Mouse (Mus musculus): Measurements from ENCODE around the gene Zbtb42. TPM values are rescaled to one million over a fixed set of nuclear protein-coding genes. Genes with fewer than 3 reads are reported as not detected.

Zbtb42 gene
- polyA plus RNA-seq, 1 experiment from 2014 or later = 11.3 TPM

DNA sequence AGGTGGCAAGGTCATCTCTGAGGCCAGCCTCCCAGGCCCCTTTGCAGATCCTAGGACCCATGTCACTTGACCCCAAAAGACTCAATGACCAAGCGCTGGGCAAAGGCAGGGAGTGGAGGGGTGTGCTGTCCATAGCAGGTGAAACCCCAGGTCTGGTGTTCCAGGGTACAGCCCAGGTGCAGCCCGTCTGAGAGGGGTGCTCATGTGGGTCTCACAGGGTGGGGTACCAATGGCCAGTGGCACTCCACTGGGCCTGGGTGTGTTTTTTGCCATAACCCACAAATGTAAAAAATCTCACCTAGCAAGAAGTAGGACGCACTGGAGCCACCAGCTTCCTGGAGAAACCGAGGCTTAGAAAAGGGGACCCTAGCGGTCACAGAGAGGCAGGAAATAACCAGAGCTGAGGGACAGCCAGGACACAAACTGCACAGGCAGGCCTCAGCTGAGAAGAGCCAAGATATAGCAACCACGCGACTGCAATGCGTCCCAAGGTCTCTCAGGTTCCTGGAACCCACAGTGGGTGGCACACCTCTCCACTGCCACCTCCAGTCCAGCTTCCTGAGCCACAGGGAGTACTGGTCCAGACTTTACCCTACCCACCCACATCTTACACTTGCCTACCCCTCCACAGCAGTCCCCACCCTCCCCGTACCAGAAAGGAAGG lies 12.6 kb upstream of the Zbtb42 start:
- H3K27ac ChIP-seq (ENCODE audit: low read length) = peak overlapping the region; percentile 93
- ATAC-seq (ENCODE audit: low read depth) = no peak; the same call in 1 of the 2 replicates
- 0 out of 2 replicates have a peak overlapping the region, but pooled peaks have one; percentile 33 for H3K9ac ChIP-seq (ENCODE audit: low read length)

DNA sequence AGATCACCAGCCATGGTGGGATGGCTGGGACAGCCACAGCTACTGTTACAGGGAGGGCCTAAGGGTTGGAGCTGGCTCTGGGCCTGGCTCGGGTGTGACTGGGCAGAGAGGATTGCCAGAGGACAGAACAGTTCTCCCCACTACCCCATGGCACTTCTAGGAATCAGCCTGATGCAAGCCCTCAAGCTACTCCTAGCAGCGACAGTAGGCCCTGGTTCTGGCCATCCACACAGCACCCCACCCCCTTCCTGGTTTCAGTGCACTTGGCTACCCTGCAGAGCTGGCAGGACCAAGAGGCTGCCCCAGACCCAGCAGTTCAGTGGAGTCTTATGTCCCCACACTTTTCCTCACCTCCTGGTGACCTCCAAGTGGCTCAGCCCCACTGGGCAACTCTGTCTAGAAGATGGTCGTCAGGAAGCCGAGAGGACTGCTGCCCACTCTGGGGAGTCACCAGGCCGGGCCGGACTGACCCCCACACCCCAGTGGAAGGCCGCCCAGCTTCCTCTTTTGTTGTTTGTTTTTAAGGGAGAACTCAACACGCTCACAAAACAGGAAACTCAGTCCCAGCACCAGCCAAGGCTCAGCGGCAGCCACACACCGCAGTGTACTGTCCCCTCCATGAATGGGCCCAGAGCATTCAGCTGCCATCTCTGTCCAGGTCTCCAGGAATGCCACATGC lies 10.9 kb upstream of the Zbtb42 start:
- no peak overlapping the region for H3K4me2 ChIP-seq (ENCODE audit: low read depth, low read length)
- H3K9me3 ChIP-seq (ENCODE audit: control insufficient read depth, low read length) = no peaks in the 10 kb centered on the region
- H3K27me3 ChIP-seq (ENCODE audit: control insufficient read depth, insufficient read depth, low read depth, low read length) = no peaks in the 10 kb centered on the region
- H3K4me3 ChIP-seq (ENCODE audit: low read length) = no peak overlapping the region
- peak overlapping the region; percentile 19; the same call in 1 of the 2 replicates for H3K27ac ChIP-seq (ENCODE audit: low read length)
- peaks cover 83% of the 10 kb centered on the region for H3K4me1 ChIP-seq (replicated peaks; ENCODE audit: control insufficient read depth, insufficient read depth, low read length)
- no peak for ATAC-seq (ENCODE audit: low read depth)
- WGBS = 56% methylated on average over 10 of the region's 10 CpGs
- peaks cover 18% of the 10 kb centered on the region for H3K36me3 ChIP-seq (ENCODE audit: control insufficient read depth, insufficient read depth, low read length)
- H3K9ac ChIP-seq (ENCODE audit: low read length) = peak overlapping the region; percentile 35; the same call in 1 of the 2 replicates

More for the DNA sequence above, 12.6 kb upstream of the Zbtb42 start:
- Histone ChIP-seq H3K4me1 (replicated peaks; ENCODE audit: control insufficient read depth, insufficient read depth, low read length) (peaks cover 83% of the 10 kb centered on the region), H3K4me3 (ENCODE audit: low read length) (no peak overlapping the region), H3K4me2 (ENCODE audit: low read depth, low read length) (peak overlapping the region; percentile 30; the same call in 1 of the 2 replicates), H3K27me3 (ENCODE audit: control insufficient read depth, insufficient read depth, low read depth, low read length) (no peaks in the 10 kb centered on the region), H3K9me3 (ENCODE audit: control insufficient read depth, low read length) (no peaks in the 10 kb centered on the region), H3K36me3 (ENCODE audit: control insufficient read depth, insufficient read depth, low read length) (peaks cover 16% of the 10 kb centered on the region)
- 66% methylated on average over 9 of the region's 9 CpGs for WGBS

DNA sequence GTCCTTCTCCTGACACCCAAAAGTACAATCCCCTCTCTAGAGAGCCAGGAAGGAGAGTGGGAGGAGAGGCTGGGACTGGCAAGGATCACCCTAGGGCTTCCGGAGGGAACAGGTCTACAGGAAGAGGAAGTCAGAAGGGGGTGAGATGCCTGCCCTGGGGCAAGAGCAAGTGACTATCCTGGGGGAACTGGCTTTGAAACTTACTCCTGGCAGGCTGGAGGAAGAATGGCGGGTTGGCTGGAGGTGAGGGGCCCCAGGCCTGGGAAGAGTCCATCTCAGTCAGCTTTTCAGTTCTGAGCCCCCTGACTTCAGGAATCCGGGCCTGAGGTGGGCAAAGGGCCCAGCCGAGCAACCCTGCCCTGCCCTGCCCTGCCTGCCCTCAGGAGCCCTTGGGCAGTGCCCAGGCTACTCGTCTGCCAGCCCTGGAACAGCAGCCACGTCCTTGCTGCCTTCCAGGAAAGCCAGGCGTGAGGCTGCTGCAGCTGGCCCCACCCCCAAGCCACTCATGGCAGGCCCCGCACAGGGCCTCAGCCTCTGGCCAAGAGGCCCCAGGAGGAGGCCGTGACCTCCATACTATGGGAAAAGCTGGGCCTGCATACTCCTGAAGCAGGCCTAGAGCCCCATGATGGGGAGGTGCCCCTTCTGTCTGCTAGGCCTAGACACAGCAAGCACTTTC lies 7.8 kb upstream of the Zbtb42 start:
- peak overlapping the region; percentile 82 for H3K4me2 ChIP-seq (ENCODE audit: low read depth, low read length)
- no peak overlapping the region; the same call in 1 of the 2 replicates for H3K4me3 ChIP-seq (ENCODE audit: low read length)
- peaks cover 67% of the 10 kb centered on the region for H3K4me1 ChIP-seq (replicated peaks; ENCODE audit: control insufficient read depth, insufficient read depth, low read length)
- ATAC-seq (ENCODE audit: low read depth) = no peak
- no peaks in the 10 kb centered on the region for H3K27me3 ChIP-seq (ENCODE audit: control insufficient read depth, insufficient read depth, low read depth, low read length)
- H3K36me3 ChIP-seq (ENCODE audit: control insufficient read depth, insufficient read depth, low read length) = peaks cover 18% of the 10 kb centered on the region
- peak overlapping the region; percentile 53 for H3K9ac ChIP-seq (ENCODE audit: low read length)
- no peaks in the 10 kb centered on the region for H3K9me3 ChIP-seq (ENCODE audit: control insufficient read depth, low read length)
- 38% methylated on average over 9 of the region's 9 CpGs for WGBS
- H3K27ac ChIP-seq (ENCODE audit: low read length) = peak overlapping the region; percentile 32; the same call in 1 of the 2 replicates

DNA sequence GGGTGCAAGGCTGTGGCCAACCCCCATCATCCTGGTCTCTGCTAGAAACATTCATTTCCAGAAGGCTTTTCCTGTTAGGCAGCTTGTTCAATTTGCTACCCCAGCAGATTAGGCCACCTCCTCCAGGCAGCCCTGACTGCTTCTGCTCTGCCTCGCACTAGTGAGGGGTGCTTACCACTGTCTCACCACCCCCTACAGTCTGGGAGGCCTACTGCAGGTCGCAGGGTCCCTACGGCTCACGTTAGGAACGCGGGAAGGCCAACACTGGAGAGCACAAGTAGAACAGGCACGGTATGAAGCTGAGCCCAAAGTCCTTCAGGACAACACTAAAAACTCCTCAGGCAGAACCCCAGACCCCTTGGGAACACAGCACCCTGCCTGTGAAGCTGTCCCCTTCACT lies 6.7 kb upstream of the Zbtb42 start:
- Histone ChIP-seq H3K9me3 (ENCODE audit: control insufficient read depth, low read length) (no peaks in the 10 kb centered on the region), H3K27ac (ENCODE audit: low read length) (no peak overlapping the region; the same call in 1 of the 2 replicates), H3K9ac (ENCODE audit: low read length) (peak overlapping the region; percentile 39; the same call in 1 of the 2 replicates), H3K4me1 (replicated peaks; ENCODE audit: control insufficient read depth, insufficient read depth, low read length) (peaks cover 60% of the 10 kb centered on the region), H3K4me2 (ENCODE audit: low read depth, low read length) (peak overlapping the region; percentile 82), H3K27me3 (ENCODE audit: control insufficient read depth, insufficient read depth, low read depth, low read length) (no peaks in the 10 kb centered on the region), H3K36me3 (ENCODE audit: control insufficient read depth, insufficient read depth, low read length) (peaks cover 18% of the 10 kb centered on the region), H3K4me3 (ENCODE audit: low read length) (peak overlapping the region; percentile 96)
- 76% methylated on average over 7 of the region's 7 CpGs for WGBS
- ATAC-seq (ENCODE audit: low read depth) = no peak

DNA sequence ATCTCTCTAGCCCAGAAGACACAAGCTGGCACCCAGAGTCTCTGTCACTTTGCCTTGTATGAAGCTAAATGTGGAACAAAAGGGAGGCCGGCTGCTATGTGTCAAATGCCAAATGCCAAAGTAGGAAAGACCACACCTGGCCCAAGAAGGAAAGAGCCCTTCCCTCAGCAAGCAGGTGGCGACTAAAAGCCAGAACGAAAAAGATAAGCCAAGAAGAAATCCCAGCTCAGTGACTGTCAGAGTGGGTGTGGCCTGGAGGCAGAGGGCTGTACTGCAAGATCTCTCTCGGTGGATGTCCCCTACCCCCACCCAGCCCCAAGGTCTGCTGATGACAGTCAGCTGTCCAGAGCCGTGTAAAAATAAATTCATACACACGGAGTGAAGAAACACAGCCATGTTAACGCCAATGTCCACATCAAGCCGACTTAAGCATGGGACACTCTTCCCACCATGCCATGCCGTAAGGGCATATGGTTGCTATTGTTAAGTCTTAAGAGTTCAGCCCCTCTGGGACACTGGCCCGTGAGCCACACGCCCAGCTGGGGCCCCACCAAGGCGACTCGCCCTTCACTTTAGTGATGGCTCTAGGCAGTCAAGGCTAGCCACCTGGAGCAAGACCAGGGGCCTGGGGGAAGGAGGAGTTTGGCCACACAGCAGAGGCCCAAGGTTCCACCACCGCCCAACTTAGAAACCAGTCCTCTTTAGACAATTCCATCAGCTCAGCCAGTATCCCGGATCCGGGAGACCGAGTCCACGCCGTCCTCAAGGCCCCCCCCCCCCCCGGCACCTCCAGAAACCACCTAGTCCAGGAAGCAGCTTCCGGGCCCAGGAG lies 5.7 kb upstream of the Zbtb42 start:
- Histone ChIP-seq H3K9me3 (ENCODE audit: control insufficient read depth, low read length) (no peaks in the 10 kb centered on the region), H3K36me3 (ENCODE audit: control insufficient read depth, insufficient read depth, low read length) (peaks cover 18% of the 10 kb centered on the region), H3K4me2 (ENCODE audit: low read depth, low read length) (peak overlapping the region; percentile 82), H3K4me1 (replicated peaks; ENCODE audit: control insufficient read depth, insufficient read depth, low read length) (peaks cover 56% of the 10 kb centered on the region), H3K4me3 (ENCODE audit: low read length) (peak overlapping the region; percentile 96), H3K27me3 (ENCODE audit: control insufficient read depth, insufficient read depth, low read depth, low read length) (no peaks in the 10 kb centered on the region), H3K9ac (ENCODE audit: low read length) (peak overlapping the region; percentile 100), H3K27ac (ENCODE audit: low read length) (peak overlapping the region; percentile 99)
- WGBS = under 1% methylated on average over 21 of the region's 21 CpGs
- peak; percentile 16; the same call in 1 of the 2 replicates for ATAC-seq (ENCODE audit: low read depth)

DNA sequence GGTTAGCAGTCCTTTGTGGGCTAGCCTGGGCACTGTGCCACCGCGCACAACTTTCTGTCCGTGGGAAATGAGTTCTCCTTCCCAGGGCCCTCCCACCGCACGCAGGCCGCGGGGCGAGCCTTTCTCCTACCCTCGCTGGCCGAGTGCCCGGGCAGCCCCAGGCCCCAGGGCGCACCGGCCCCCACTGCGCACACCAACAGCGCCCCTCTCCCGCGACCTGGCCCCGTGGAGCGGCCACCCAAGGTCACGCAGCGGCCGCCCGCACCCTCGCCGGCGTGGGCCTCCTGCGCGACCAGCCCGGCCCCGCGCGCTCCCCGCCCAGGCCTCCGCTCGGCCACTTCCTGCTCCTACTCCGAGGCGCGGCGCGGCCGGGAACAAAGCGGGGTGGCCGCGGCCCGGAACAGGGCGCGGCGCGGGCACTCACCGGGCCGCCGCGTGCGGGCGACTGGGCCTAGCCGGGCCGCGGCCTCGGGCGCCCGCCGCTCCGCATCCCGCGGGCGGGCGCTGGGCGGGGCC lies 5.0 kb upstream of the Zbtb42 start:
- Histone ChIP-seq H3K4me3 (ENCODE audit: low read length) (peak overlapping the region; percentile 96), H3K27me3 (ENCODE audit: control insufficient read depth, insufficient read depth, low read depth, low read length) (no peaks in the 10 kb centered on the region), H3K9ac (ENCODE audit: low read length) (peak overlapping the region; percentile 100), H3K4me1 (replicated peaks; ENCODE audit: control insufficient read depth, insufficient read depth, low read length) (peaks cover 56% of the 10 kb centered on the region), H3K9me3 (ENCODE audit: control insufficient read depth, low read length) (no peaks in the 10 kb centered on the region), H3K36me3 (ENCODE audit: control insufficient read depth, insufficient read depth, low read length) (peaks cover 16% of the 10 kb centered on the region), H3K27ac (ENCODE audit: low read length) (peak overlapping the region; percentile 99), H3K4me2 (ENCODE audit: low read depth, low read length) (peak overlapping the region; percentile 82)
- WGBS = 0% methylated on average over 32 of the region's 68 CpGs
- ATAC-seq (ENCODE audit: low read depth) = peak; percentile 10

DNA sequence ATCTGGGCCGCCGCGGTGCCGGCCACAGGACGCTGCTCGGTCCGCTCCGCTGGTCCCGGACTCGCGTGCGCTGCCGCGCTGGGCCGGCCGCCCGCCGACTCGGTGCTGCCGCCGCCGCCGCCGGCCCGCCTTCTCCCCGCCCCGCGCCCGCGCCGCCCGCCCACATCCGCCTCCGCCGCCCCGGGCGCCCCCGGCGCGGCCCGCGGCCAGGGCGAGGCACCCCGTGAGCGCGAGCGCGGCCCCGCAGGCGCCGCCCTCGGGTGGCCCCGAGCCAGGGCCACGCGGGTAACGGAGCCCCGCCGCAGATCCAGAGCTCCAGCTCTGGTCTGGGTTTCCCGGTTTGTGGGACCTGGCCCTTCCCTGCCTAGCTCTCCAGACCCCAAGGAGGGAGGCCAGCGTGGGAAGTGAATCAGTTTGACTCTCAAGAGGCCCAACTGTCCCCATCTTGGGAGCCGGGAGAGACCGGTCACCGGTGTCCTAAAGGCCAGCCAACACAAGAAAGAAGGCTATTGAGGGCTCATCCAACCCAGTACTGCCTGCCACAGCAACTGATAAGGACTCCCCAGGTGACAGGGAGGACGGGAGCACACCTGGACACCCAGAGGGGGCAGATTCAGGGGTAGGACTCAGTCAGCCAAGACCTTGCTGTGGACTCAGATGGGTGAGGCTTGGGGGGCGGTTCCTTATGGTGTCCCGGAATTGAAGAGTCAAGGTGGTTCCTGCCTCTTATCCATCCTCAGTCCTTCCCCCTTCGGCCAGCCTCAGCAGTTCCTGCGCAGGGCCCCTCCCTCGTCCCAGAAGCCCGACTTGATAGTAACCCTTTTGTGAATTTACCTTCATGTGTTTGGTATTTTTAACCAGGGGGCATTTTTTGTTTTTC lies 4.3 kb upstream of the Zbtb42 start, which contains the start of gene Akt1:
Akt1 (minus strand) TSS at position 753 of the 880 bp plus-strand sequence.
- Histone ChIP-seq H3K36me3 (ENCODE audit: control insufficient read depth, insufficient read depth, low read length) (peaks cover 9% of the 10 kb centered on the region), H3K4me3 (ENCODE audit: low read length) (peak within 1 kb of the TSS; percentile 96), H3K9ac (ENCODE audit: low read length) (peak within 1 kb of the TSS; percentile 100), H3K4me2 (ENCODE audit: low read depth, low read length) (peak within 1 kb of the TSS; percentile 82), H3K9me3 (ENCODE audit: control insufficient read depth, low read length) (no peaks in the 10 kb centered on the region), H3K27me3 (ENCODE audit: control insufficient read depth, insufficient read depth, low read depth, low read length) (peaks cover 3% of the 10 kb centered on the region; the same call in 1 of the 2 replicates), H3K27ac (ENCODE audit: low read length) (peak within 1 kb of the TSS; percentile 99), H3K4me1 (replicated peaks; ENCODE audit: control insufficient read depth, insufficient read depth, low read length) (peaks cover 54% of the 10 kb centered on the region)
- ATAC-seq (ENCODE audit: low read depth) = peak; percentile 47
- 1% methylated on average over 21 of the region's 70 CpGs for WGBS

Measured in lung, embryonic 16.5 days (tissue).